Mouse (Mus musculus) CD4-positive, CD25-positive, alpha-beta regulatory T cell, adult 4 months (primary cell): ENCODE measurements at regions not wholly inside any gene's neighbourhood (a gene's known extent, or its start where the extent isn't known, plus 50 kb on each side); places are given as distances from the start of the nearest gene placed in this dataset.

Experiments used
- ATAC-seq: one replicate; pipeline ENCODE4 v1.8.0; 2017

GRCm38 (mm10) chr3:33902431-33902830 is 58.3 kb upstream of the Ccdc39 start:
- no peak for ATAC-seq

DNA sequence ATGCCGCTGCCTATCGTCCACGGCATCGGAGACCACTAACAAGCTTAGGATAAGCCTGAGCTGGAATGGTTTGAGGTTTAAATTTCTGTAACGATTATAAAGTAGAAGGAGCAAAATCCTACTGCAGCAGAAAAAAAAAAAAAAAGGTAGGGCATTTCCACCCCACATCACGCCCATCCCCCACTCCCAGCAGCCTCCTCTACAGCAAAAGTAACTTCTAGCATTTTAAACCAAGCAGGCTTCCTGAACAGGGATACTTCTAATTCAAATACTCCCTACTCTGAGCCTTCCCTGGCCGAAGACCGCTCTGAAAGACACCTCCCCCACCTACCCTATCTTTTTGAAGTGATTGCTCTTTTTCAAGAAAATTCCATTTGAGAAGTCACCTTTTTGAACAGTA is 59.2 kb upstream of the Ccdc39 start:
- ATAC-seq: no peak

GRCm38 (mm10) chr3:33903816-33904215 is 59.7 kb upstream of the Ccdc39 start:
- no peak for ATAC-seq

DNA sequence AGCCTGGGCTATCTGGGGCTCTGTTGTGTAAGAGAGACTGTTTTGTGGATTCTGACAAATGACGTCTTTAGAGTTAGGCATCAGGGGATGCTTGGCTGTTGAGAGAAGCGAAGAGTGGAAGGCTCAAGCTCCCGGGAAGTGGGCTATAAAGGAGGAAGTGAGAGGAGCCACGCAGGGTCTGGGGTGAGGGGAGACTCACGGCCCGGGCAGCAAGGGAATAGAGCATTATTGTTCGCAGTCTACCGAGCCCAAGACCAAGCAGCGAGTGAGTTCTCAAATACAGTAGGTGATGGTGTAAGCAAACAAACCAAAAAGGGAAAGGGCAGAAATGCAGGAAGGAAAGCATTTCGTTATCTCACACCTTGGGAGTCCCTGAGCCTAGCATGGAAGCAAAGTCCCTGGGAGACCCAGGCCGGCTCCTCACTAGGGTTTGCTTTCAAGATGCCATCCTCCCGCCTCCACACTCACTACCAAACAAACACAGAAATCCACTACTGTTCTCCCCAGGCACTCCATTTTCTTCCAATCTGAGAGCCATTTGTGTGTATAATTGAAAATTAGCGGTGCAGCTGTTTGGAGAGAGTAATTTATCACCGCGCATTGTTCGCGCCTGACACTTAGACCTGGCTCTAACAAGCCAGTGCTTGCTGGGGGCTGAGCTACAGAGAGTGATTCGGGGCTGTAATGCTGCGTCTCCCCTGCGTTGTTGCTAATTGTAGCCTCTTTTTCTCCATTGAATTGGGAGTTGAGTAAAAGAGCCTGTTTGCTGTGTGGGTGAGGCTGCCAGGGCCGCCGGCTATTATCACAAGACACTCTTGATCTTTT is 61.0 kb upstream of the Ccdc39 start:
- ATAC-seq: no peak

DNA sequence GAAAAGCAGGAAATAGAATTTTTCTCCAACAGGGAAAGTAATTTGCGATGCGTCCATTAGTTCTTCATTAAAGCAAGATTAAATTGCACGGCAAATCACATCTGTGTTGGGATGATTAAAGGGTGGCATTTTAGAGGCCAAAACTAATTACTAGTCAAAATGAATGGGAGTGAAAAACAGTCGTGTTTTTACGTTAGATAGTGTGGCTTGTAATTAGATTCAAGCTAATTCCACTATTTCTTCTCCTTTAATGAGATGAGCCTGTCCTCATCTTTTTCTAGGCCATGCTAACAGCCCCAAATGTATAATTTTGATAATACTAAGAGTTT is 61.5 kb upstream of the Ccdc39 start:
- ATAC-seq: no peak

GRCm38 (mm10) chr3:33907061-33907460 is 63.0 kb upstream of the Ccdc39 start:
- no peak for ATAC-seq

- ATAC-seq: no peak
These were observed 67.4 kb upstream of the Ccdc39 start for GRCm38 (mm10) chr3:33911559-33911958.

- no peak for ATAC-seq
These were observed 69.4 kb upstream of the Ccdc39 start for GRCm38 (mm10) chr3:33913470-33913869.

DNA sequence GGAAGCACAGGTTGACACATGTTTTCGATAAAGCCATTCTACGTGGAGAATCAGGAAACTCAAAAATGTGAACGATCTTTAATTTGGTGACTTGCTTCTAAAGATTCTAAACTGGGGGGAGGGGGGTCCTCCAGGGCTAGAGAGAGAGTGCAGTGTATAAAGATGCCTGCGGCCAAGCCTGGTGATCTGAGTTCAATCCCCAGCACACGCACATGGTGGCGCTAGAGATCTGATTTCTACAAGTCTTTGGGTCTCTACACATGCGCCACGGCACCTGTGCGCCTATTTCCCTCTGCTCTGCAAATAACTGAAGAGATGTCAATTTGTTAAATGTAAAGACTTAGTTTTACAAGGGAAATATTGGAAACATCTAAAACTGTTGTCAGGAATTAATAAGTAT is 70.3 kb upstream of the Ccdc39 start:
- ATAC-seq: no peak

DNA sequence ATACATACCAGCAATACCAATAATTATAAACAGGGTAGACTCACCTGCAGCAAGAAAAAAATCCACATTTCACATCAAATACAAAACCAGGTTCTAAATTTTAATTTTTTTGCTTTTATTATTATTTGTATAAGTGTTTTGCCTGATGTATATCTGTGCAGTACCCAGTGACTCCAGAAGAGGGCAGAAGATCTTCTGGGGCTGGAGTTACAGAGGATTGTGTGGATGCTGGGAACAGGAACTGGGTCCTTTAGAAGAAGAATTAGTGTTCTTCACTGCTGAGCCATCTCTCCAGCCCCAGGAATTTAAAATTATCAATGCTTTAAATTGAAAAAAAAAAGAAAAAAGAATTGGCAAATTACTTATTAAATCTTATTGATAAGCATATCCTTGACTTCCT is 71.7 kb upstream of the Ccdc39 start:
- no peak for ATAC-seq

GRCm38 (mm10) chr3:33916318-33916717 is 72.2 kb upstream of the Ccdc39 start:
- ATAC-seq: no peak

DNA sequence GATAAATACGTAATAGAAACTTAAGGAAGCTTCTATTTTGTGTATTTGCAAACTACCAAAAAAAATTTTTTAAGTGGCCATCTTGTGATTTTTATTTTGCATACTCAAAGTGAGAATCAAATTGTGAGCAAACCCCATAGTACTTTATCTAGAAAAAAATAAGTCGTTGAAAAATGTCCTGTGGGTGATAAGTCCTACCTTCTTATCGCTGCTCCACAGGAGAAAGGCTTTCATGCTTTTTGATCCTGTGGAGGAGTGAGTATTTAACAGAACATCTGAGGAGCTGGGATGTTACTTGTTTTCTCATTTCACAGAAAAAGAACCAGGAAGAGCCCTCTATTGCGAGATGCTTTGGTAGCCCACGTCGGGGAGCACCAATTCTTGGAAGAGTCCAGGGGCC is 72.7 kb upstream of the Ccdc39 start:
- ATAC-seq: no peak

- ATAC-seq: peak; percentile 41
These were observed 74.7 kb upstream of the Ccdc39 start for GRCm38 (mm10) chr3:33918785-33919184.

DNA sequence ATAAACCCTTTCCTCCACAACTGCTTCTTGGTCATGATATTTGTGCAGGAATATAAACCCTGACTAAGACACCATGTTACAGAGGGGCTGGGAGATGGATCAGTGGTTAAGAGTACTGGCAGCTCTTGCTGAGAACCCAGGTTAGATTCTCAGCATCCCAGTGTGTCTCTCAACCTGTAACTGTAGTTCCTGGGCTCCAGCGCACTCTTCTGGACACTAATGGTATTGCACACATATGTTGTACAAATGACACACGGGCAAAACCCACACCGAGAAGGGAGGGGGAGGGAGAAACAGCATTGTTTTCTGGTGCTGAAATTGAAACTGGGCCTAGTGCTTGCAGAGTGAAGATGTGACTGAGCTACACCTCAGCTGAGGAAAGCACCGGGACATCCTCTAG is 81.0 kb upstream of the Ccdc39 start:
- ATAC-seq: no peak

DNA sequence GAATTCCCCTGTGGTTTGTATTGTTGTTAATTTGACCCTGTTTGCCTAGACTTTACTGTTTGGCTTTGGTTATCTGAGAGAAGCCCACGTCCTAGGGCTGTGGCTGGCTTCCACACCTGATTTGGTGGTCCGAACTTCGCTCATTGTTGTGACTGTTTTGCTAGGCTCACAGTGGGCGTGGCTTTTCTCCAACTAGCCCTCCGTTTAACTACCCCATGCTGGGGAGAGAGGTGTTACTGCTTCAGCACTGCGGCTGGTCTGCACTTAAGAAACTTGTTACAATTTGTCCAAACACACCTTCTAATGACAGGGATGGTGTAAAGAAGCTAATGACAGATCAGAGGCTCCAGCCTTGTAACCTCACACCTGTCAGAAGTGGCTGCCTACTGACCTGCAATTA is 64.7 kb upstream of the Fxr1 start:
- no peak for ATAC-seq

DNA sequence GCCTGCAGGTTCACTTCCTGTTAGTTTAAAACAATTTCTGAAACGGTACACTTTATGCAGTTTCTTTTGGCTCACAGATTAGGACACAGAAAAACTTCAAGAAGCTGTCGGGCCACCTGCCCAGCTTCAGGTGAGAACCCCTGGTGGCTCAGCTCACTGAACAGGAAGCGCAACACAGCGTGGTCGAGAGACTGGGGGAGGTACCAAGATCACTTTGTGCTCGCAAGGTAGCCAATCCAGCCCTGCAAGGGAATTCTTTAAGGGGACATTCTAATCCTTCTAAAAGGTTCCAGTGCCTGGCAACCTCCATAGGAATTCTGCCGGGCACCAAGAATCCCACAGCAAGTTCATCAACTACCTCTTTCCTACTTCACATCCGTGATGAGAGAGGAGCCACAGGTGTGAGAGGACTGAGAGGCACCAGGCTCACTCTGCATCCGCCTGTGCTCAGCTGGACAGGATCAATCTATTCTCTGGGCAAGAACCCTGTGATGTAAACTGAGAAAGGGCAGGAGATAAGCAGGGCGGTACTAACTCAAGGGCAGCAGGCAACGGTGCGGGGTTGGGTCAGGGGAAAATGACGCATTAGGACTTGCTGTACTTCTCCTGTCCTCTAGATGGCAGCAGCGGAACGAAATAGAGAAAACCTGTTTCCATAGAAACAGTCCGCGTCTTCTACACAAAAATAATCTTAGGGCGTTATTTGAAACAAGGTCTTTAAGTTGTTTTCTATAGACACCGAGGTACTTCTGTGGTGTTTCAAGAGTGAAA is 63.7 kb upstream of the Fxr1 start:
- ATAC-seq: peak; percentile 86

DNA sequence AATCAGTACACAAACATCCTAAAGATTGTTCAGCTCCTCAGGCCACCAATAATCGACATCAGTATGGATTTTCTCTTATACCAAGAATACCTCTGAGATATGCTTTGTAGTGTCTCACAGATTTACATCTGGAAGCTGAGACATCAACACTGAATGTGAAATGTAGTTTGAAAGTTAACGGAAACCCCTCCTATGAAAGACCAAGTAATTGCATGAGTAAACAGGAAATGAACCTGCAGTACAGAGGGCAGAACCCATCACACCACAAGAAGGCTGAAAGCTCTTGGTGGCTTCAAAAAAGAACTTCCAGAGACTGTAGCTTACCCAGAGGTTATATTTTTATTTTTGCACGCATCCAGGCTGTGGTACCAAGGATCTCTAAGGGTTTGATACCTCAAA is 63.1 kb upstream of the Fxr1 start:
- ATAC-seq: peak; percentile 48

- ATAC-seq: no peak
These were observed 62.1 kb upstream of the Fxr1 start for GRCm38 (mm10) chr3:33957676-33958075.

- ATAC-seq: no peak
These were observed 61.5 kb upstream of the Fxr1 start for GRCm38 (mm10) chr3:33958216-33958615.

GRCm38 (mm10) chr3:33960211-33960610 is 59.5 kb upstream of the Fxr1 start:
- ATAC-seq: no peak

DNA sequence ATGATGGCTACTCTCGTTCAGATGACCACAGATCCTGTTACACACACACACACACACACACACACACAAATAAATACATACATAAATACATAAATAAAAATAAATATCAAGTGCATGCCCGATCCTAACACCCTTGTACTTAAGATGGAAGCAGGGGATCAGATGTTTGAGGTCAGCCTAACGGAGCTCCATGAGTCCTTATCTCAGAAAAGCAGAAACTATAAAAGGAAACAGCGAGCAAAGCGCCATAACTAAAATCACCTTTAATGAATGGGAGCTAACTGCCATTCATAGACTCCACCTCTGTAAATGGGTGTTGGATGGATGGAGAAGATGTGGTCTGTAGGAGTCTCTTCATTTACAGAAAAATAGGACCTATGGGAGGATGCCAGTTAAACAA is 56.8 kb upstream of the Fxr1 start:
- ATAC-seq: no peak

GRCm38 (mm10) chr3:33967184-33967583 is 52.6 kb upstream of the Fxr1 start:
- ATAC-seq: no peak
